Mouse (Mus musculus) spleen, postnatal 36 days (tissue): ENCODE data around the gene Tmem38a.

Source experiments
- DNase-seq, 2 experiments: peaks; one replicate each; pipeline ENCODE4 v3.0.0; 2022; ENCODE audit warnings: low spot score in 2 of 2, mixed read lengths in 1 of 2

Gene Tmem38a

DNA sequence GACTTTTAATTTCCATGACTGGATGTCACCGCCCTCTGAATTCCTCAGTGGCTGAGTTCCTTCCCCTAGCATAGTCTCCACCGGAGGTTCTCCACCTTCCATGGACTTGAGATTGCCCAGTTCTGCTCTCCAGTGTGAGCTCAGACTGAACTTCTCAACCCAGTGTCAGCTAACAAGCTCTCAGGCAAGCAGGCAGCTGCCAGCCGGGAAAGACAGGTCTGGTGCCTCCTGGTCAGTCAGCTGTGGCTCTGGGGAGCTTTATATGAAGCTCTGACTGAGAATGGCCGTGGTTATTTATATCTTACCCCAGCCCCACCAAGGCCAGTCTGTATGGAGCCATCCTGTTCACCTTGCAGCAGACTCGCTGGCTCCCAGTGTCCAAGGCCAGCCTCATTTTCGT lies 12.5 kb downstream of the Tmem38a start:
- no peak for DNase-seq

DNA sequence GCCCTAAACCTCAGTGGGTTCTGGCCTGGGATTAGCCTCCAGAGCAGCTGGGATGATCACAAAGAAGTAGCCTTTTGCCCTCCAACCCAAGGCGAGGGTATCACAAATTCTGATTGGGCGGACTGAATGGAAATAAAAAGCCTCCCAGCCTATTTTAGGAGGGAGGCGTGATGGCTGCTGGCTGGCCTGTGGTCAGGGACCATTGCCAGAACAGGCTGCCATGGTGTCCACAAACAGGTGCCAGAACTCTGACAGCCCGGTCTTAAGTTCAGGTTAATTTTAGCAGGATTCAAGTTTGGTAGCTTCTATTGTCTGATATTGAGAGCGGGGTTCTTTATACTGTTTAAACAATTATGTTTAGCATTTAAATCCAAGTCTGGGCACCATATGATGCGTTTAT lies 16.0 kb downstream of the Tmem38a start:
- no peak for DNase-seq

DNA sequence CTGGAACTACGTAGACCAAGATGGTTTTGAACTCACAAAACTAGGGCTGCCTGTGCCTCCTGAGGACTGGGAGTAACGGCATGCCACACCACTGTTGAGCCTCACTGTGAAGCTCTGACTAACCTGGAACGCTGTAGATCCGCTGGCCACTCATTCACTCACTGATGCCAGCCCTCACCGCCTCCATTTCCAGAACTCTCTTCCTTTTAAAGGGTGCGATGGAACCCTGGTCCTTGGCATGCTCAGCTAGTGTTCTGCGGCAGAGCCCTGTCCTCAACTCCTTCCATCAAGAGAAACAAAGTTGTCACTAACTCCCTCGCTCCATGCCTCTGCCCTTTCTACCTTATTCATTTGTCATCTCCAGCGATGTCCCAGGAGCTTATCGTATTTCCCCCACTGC lies 17.0 kb downstream of the Tmem38a start:
- DNase-seq, result no peak

DNA sequence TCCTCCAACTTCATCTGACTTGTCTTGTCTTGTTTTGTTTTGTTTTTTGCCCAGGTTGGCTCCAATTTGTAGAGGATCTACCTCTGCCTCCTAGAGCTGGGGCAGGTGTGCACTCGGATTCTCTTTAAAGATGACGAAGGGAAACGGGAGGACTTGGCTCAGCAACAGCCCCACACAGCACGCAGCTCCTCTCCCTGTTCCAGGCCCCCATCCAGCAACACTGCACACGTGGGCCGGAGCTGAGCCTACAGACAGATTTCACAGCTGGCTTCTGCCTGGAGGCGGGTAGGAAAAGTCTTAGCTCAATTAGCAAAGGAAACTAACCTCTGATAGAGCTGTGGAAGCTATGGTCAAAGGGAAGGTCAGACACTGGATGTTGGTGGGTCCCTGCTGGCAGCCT lies 17.4 kb downstream of the Tmem38a start:
- no peak for DNase-seq

- peak; percentile 17 to 32 for DNase-seq
Observed at GRCm38 (mm10) chr8:72590198-72590597, 18.3 kb downstream of the Tmem38a start.
